8 mouse cellular contexts compared by ENCODE assay signal in genomic region chr7:12422245-12422849, GRCm38 (mm10). TPM values are rescaled to one million over a fixed set of nuclear protein-coding genes. Genes with fewer than 3 reads are reported as not detected.
DNase-seq lines count a peak whose midpoint lies in the region; ATAC-seq and TF ChIP-seq lines count a peak whose summit lies in the region.

Gene Zfp551 (minus strand): TSS chr7:12422751.

- no peak for TF ChIP-seq EP300 in liver, postnatal 0 days (IDR thresholded peaks at IDR 0.05; ENCODE audit: low read depth)

- no peaks in the 10 kb centered on the region for H3K9me3 ChIP-seq in forebrain, embryonic 16.5 days (ENCODE audit: control insufficient read depth, low read length)
- no peaks in the 10 kb centered on the region for H3K9me3 ChIP-seq in liver, postnatal 0 days (ENCODE audit: low read length)
- no peaks in the 10 kb centered on the region; the same call in 1 of the 2 replicates for H3K9me3 ChIP-seq in neural tube, embryonic 15.5 days (replicated peaks)

- TF ChIP-seq CTCF in liver, postnatal 0 days (IDR thresholded peaks at IDR 0.05; ENCODE audit: low read depth), result no peak

- peak; percentile 94 for ATAC-seq in forebrain, embryonic 16.5 days
- peak; percentile 98 for ATAC-seq in liver, postnatal 0 days
- ATAC-seq in neural tube, embryonic 15.5 days (ENCODE audit: low FRiP score), result peak; percentile 93

- peak within 1 kb of the TSS; percentile 64 for H3K4me3 ChIP-seq in forebrain, embryonic 16.5 days (replicated peaks; ENCODE audit: low read length)
- peak within 1 kb of the TSS; percentile 60 for H3K4me3 ChIP-seq in liver, postnatal 0 days (ENCODE audit: low read depth, low read length)
- H3K4me3 ChIP-seq in neural tube, embryonic 15.5 days (replicated peaks), result peak within 1 kb of the TSS; percentile 64

- peaks cover 13% of the 10 kb centered on the region for H3K4me1 ChIP-seq in forebrain, embryonic 16.5 days (replicated peaks; ENCODE audit: control insufficient read depth, insufficient read depth, low read length)
- H3K4me1 ChIP-seq in liver, postnatal 0 days (ENCODE audit: insufficient read depth), result peaks cover 9% of the 10 kb centered on the region; the same call in 1 of the 2 replicates
- H3K4me1 ChIP-seq in neural tube, embryonic 15.5 days, result peaks cover 21% of the 10 kb centered on the region

- peak within 1 kb of the TSS; percentile 3; the same call in 1 of the 2 replicates for H3K27ac ChIP-seq in forebrain, embryonic 16.5 days (ENCODE audit: low read length)
- peak within 1 kb of the TSS; percentile 64; the same call in 1 of the 2 replicates for H3K27ac ChIP-seq in liver, postnatal 0 days (ENCODE audit: low read depth)
- H3K27ac ChIP-seq in neural tube, embryonic 15.5 days (replicated peaks), result peak within 1 kb of the TSS; percentile 63

- peaks cover 4% of the 10 kb centered on the region; the same call in 1 of the 2 replicates for H3K36me3 ChIP-seq in forebrain, embryonic 16.5 days (ENCODE audit: control insufficient read depth, insufficient read depth)
- H3K36me3 ChIP-seq in liver, postnatal 0 days (replicated peaks; ENCODE audit: insufficient read depth, low read length), result no peaks in the 10 kb centered on the region
- H3K36me3 ChIP-seq in neural tube, embryonic 15.5 days, result peaks cover 30% of the 10 kb centered on the region

- H3K4me2 ChIP-seq in forebrain, embryonic 16.5 days (ENCODE audit: low read length), result peak within 1 kb of the TSS; percentile 52
- H3K4me2 ChIP-seq in liver, postnatal 0 days (ENCODE audit: low read depth, low read length), result peak within 1 kb of the TSS; percentile 79
- peak within 1 kb of the TSS; percentile 69 for H3K4me2 ChIP-seq in neural tube, embryonic 15.5 days

- DNase-seq in ES-CJ7 (ENCODE audit: low read depth, low spot score), result peak; percentile 55
- DNase-seq in cerebellum, adult 11 months, result peak; percentile 55
- DNase-seq in heart, postnatal 25 days (ENCODE audit: low spot score), result peak; percentile 22
- peak; percentile 49 for DNase-seq in layer of hippocampus, adult 11-12 months (ENCODE audit: low spot score)
- peak; percentile 71 for DNase-seq in liver, postnatal 0 days
- DNase-seq in testis, postnatal 14 days (ENCODE audit: low spot score), result peak; percentile 31

- H3K27me3 ChIP-seq in forebrain, embryonic 16.5 days (replicated peaks; ENCODE audit: control insufficient read depth, insufficient read depth, low read length), result no peaks in the 10 kb centered on the region
- H3K27me3 ChIP-seq in liver, postnatal 0 days (ENCODE audit: insufficient read depth, low read length), result no peaks in the 10 kb centered on the region
- no peaks in the 10 kb centered on the region for H3K27me3 ChIP-seq in neural tube, embryonic 15.5 days (replicated peaks)

- under 1% methylated on average over 27 of the region's 27 CpGs for WGBS in forebrain, embryonic 16.5 days
- WGBS in liver, postnatal 0 days (ENCODE audit: insufficient replicate concordance), result under 1% methylated on average over 27 of the region's 27 CpGs
- WGBS in neural tube, embryonic 15.5 days, result under 1% methylated on average over 27 of the region's 27 CpGs

- H3K9ac ChIP-seq in forebrain, embryonic 16.5 days (replicated peaks; ENCODE audit: low read depth, low read length), result peak within 1 kb of the TSS; percentile 75
- H3K9ac ChIP-seq in liver, postnatal 0 days (replicated peaks), result peak within 1 kb of the TSS; percentile 63
- H3K9ac ChIP-seq in neural tube, embryonic 15.5 days (replicated peaks), result peak within 1 kb of the TSS; percentile 66

- intact Hi-C loops in heart, postnatal 25 days (cut with DNase I), result loop anchor here (5.0 kb wide), 1 partner anchor 55 kb away; the partner anchor contains the start of gene Zfp606

RNA-seq across cellular contexts. Expression of gene Zfp551, which starts in this region (rescaled TPM):
- polyA plus RNA-seq in forebrain, embryonic 16.5 days (2015; fragmentation: Nextera tagmentation; extraction: Ambion mirVana), result 10.0 and 12.6 TPM in 2 replicates
- total RNA-seq in heart, postnatal 25 days (2021), result 1 to 10 TPM; 2.0 to 3.4 TPM
- 0.66 and 0.76 TPM in 2 replicates for polyA plus RNA-seq in liver, postnatal 0 days (2015; fragmentation: Nextera tagmentation; extraction: Ambion mirVana)
- polyA plus RNA-seq in neural tube, embryonic 15.5 days (2015; fragmentation: Nextera tagmentation; extraction: Ambion mirVana), result 8.2 and 11.1 TPM in 2 replicates

Comparison
In these comparisons a context has a peak if more than half of its experiments do, and no peak if none do; other contexts are left out.
1. Peak in every context shown above with its lines: DNase-seq, ATAC-seq, H3K4me3 ChIP-seq and H3K27ac ChIP-seq.
2. Peak in DNase-seq, ATAC-seq, H3K4me3 ChIP-seq, H3K27ac ChIP-seq, H3K9ac ChIP-seq and H3K4me2 ChIP-seq in liver, postnatal 0 days; RNA of the gene not detected or under 1 TPM.
3. H3K27ac ChIP-seq: peak in every context shown above with its lines; median percentile 64 in liver, postnatal 0 days; 63 in neural tube, embryonic 15.5 days; 3 in forebrain, embryonic 16.5 days.